Mouse (Mus musculus) midbrain, embryonic 11.5 days (tissue): ENCODE measurements around the gene Tmem150b. TPM values are rescaled to one million over a fixed set of nuclear protein-coding genes. Genes with fewer than 3 reads are reported as not detected.

Source experiments
- ATAC-seq: fragments of 200-750 bp; cut with Nextera tagmentation; 2 replicates; pipeline ENCODE4 v1.8.0; 2017; ENCODE audit warnings: moderate TSS enrichment, moderate library complexity; ENCODE audit not compliant: low FRiP score
- DNase-seq: peaks from one replicate; pipeline ENCODE4 v3.0.0; 2015; ENCODE audit warnings: low spot score; ENCODE audit errors: missing footprints
- H3K27ac ChIP-seq: fragments of 300-500 bp; sonication (generic); 2 replicates; pipeline ENCODE4 v1.5.1; 2014; ENCODE audit warnings: low read depth, low read length
- H3K27me3 ChIP-seq: fragments of 300-500 bp; sonication (generic); 2 replicates; pipeline ENCODE4 v1.6.1; 2014; ENCODE audit warnings: mild to moderate bottlenecking, low read length, moderate library complexity, mixed read lengths; ENCODE audit not compliant: control insufficient read depth, insufficient read depth
- H3K36me3 ChIP-seq: fragments of 300-500 bp; sonication (generic); 2 replicates; pipeline ENCODE4 v1.6.1; 2014; ENCODE audit warnings: mild to moderate bottlenecking, low read length, moderate library complexity, mixed read lengths; ENCODE audit not compliant: control insufficient read depth, insufficient read depth
- H3K4me1 ChIP-seq: fragments of 300-500 bp; sonication (generic); 2 replicates; pipeline ENCODE4 v1.6.1; 2014; ENCODE audit warnings: low read length; ENCODE audit not compliant: control insufficient read depth, insufficient read depth
- H3K4me2 ChIP-seq: fragments of 300-500 bp; sonication (generic); 2 replicates; pipeline ENCODE4 v1.6.1; 2014; ENCODE audit warnings: mild to moderate bottlenecking, moderate library complexity
- H3K4me3 ChIP-seq: fragments of 300-500 bp; sonication (generic); 2 replicates; pipeline ENCODE4 v1.5.1; 2014; ENCODE audit warnings: low read depth, low read length
- H3K9ac ChIP-seq: fragments of 300-500 bp; sonication (generic); 2 replicates; pipeline ENCODE4 v1.6.1; 2014; ENCODE audit warnings: low read length
- H3K9me3 ChIP-seq: fragments of 300-500 bp; sonication (generic); 2 replicates; pipeline ENCODE4 v1.6.1; 2016; ENCODE audit warnings: low read length; ENCODE audit not compliant: control insufficient read depth
- WGBS: fragments of 180-500 bp; shearing (Covaris S2); extraction: QIAGEN DNeasy Blood & Tissue Kit; methylation state at CpG from one replicate; pipeline ENCODE4 v1.1.7; 2014; 5-methylcytosine and 5-hydroxymethylcytosine counted together
- polyA plus RNA-seq: library from polyadenylated mRNA; unstranded; fragments of >200 nt; fragmentation: Nextera tagmentation; extraction: Ambion mirVana; gene quantifications from 2 replicates; pipeline ENCODE4 v1.2.1, GENCODE M21; 2014

The Tmem150b gene
- polyA plus RNA-seq, 1 experiment from 2014 or later = not detected

DNA sequence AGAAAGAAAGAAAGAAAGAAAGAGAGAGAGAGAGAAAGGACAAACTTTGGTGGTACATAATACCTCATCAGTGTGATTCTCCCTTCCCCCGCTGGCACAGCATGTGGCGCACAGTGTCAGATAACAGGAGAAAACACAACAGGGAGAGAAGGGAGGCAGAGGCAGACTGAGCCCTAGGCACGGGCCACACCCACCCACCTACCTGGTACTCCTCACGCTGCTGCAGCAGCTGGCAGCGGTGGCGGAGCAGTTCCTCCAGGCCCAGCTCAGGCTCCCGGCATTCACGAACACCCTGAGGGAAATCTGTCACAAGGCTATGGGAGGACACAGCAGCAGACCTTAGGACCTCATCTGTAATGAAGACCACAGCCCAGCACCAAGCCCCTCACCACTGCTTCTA, 61.9 kb downstream of the Tmem150b start:
- ATAC-seq = no peak
- H3K9me3 ChIP-seq = no peaks in the 10 kb centered on the region
- DNase-seq = no peak
- 73% methylated on average over 8 of the region's 8 CpGs for WGBS
- H3K36me3 ChIP-seq = peaks cover 3% of the 10 kb centered on the region; the same call in 1 of the 2 replicates
- no peak overlapping the region for H3K9ac ChIP-seq
- H3K27ac ChIP-seq = no peak overlapping the region
- no peak overlapping the region for H3K4me2 ChIP-seq
- peaks cover 10% of the 10 kb centered on the region for H3K4me1 ChIP-seq
- H3K27me3 ChIP-seq = no peaks in the 10 kb centered on the region
- H3K4me3 ChIP-seq = no peak overlapping the region

- Histone ChIP-seq H3K4me1 (peaks cover 23% of the 10 kb centered on the region), H3K27me3 (no peaks in the 10 kb centered on the region), H3K27ac (peak overlapping the region; percentile 91; the same call in 1 of the 2 replicates), H3K4me3 (peak overlapping the region; percentile 86), H3K9ac (peak overlapping the region; percentile 85), H3K36me3 (no peaks in the 10 kb centered on the region), H3K4me2 (peak overlapping the region; percentile 92), H3K9me3 (no peaks in the 10 kb centered on the region)
- ATAC-seq (no peak), DNase-seq (no peak)
- WGBS = 62% methylated on average over 3 of the region's 3 CpGs
Observed at GRCm38 (mm10) chr7:4659911-4660443, 65.1 kb downstream of the Tmem150b start.

GRCm38 (mm10) chr7:4658912-4659551, 66.0 kb downstream of the Tmem150b start, which contains the start of gene Ppp6r1:
TSS of gene Ppp6r1 (minus strand) at chr7:4659019.
- H3K4me2 ChIP-seq = peak within 1 kb of the TSS; percentile 92
- peak within 1 kb of the TSS; percentile 86 for H3K4me3 ChIP-seq
- peak within 1 kb of the TSS; percentile 91 for H3K27ac ChIP-seq
- peaks cover 23% of the 10 kb centered on the region for H3K4me1 ChIP-seq
- peak; percentile 99 for DNase-seq
- under 1% methylated on average over 54 of the region's 54 CpGs for WGBS
- no peaks in the 10 kb centered on the region for H3K9me3 ChIP-seq
- H3K36me3 ChIP-seq = no peaks in the 10 kb centered on the region
- peak; percentile 98 for ATAC-seq
- no peaks in the 10 kb centered on the region for H3K27me3 ChIP-seq
- peak within 1 kb of the TSS; percentile 85 for H3K9ac ChIP-seq

DNA sequence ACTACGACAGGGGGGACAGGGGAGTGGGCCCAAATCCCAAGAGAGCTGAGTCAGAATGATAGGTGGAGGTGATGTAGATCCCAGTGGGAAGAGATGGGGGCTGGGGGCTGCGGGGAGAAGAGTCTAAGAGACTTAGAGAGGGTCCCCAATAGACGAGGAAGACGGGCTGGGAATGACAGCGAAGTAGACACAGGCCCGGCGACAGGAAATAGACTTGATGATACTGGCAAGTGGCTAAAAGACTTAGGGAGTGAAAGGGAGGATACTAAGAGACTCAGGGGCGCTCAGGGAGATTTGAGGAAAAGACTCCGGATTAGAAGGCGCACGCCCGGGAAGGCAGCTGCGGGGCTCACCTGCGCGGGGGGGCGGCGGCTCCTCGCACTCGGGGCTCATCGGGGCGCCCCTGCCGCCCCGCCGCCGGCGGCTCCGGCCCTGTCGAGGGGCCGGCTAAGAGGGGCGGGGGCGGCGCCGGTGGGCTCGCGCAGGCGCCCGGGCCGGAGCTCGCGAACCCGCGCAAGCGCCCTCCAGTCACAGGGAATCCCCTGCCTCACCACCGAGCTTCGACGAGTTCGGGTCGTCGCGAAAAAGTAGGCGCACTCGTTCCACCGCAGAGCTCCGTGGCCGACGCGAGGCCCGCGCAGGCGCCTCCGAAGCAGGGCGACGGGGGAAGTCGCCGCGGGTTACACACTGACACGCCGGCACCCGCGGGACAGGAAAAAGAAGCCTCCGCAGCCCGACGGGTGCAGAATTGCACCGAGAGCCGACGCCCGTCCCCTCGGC, 66.7 kb downstream of the Tmem150b start:
- H3K9me3 ChIP-seq = no peaks in the 10 kb centered on the region
- H3K9ac ChIP-seq = peak overlapping the region; percentile 85
- H3K4me3 ChIP-seq = peak overlapping the region; percentile 86
- H3K36me3 ChIP-seq = no peaks in the 10 kb centered on the region
- H3K4me1 ChIP-seq = peaks cover 23% of the 10 kb centered on the region
- H3K27ac ChIP-seq = peak overlapping the region; percentile 91
- H3K4me2 ChIP-seq = peak overlapping the region; percentile 92
- peak; percentile 94 for DNase-seq
- ATAC-seq = peak; percentile 76
- no peaks in the 10 kb centered on the region for H3K27me3 ChIP-seq
- under 1% methylated on average over 77 of the region's 78 CpGs for WGBS

GRCm38 (mm10) chr7:4657521-4658127, 67.4 kb downstream of the Tmem150b start:
- 57% methylated on average over 9 of the region's 9 CpGs for WGBS
- Histone ChIP-seq H3K4me3 (peak overlapping the region; percentile 86), H3K4me1 (peaks cover 23% of the 10 kb centered on the region), H3K9me3 (no peaks in the 10 kb centered on the region), H3K27ac (no peak overlapping the region), H3K27me3 (no peaks in the 10 kb centered on the region), H3K4me2 (peak overlapping the region; percentile 92), H3K9ac (peak overlapping the region; percentile 85), H3K36me3 (no peaks in the 10 kb centered on the region)
- no peak for DNase-seq
- ATAC-seq = no peak

Other genes starting within 250 kb of the Tmem150b start
- 28.4 and 32.7 TPM in 2 replicates for gene Ppp1r12c, start 223.6 kb downstream of the Tmem150b start, polyA plus RNA-seq
- gene Tnnt1, start 208.9 kb downstream of the Tmem150b start, polyA plus RNA-seq = 6.6 and 8.1 TPM in 2 replicates
- gene Tnni3, start 201.0 kb downstream of the Tmem150b start, polyA plus RNA-seq = 0.97 and 1.7 TPM in 2 replicates
- 0.85 and 1.1 TPM in 2 replicates for gene Dnaaf3, start 192.8 kb downstream of the Tmem150b start, polyA plus RNA-seq
- 10.4 and 10.5 TPM in 2 replicates for gene Syt5, start 177.7 kb downstream of the Tmem150b start, polyA plus RNA-seq
- gene Ptprh, start 121.2 kb downstream of the Tmem150b start, polyA plus RNA-seq = not detected in 2 replicates
- gene Tmem86b, start 93.8 kb downstream of the Tmem150b start, polyA plus RNA-seq = 2.4 and 3.6 TPM in 2 replicates
- 4.4 and 6.1 TPM in 2 replicates for gene Ppp6r1, start 66.2 kb downstream of the Tmem150b start, polyA plus RNA-seq
- 111 and 113 TPM in 2 replicates for gene Hspbp1, start 40.2 kb downstream of the Tmem150b start, polyA plus RNA-seq
- gene Brsk1, start 34.6 kb downstream of the Tmem150b start, polyA plus RNA-seq = 2.3 and 3.2 TPM in 2 replicates
- gene Kmt5c, start 14.9 kb upstream of the Tmem150b start, polyA plus RNA-seq = 65.4 and 71.5 TPM in 2 replicates
- gene Cox6b2, start 27.8 kb upstream of the Tmem150b start, polyA plus RNA-seq = 34.5 and 36.6 TPM in 2 replicates
- gene Fam71e2, start 46.1 kb upstream of the Tmem150b start, polyA plus RNA-seq = not detected in 2 replicates
- gene Il11, start 57.6 kb upstream of the Tmem150b start, polyA plus RNA-seq = 0.07 TPM in 1 of 2 replicates, not detected in the other
- not detected in 2 replicates for gene Tmem190, start 57.7 kb upstream of the Tmem150b start, polyA plus RNA-seq
- gene Tmem238, start 64.4 kb upstream of the Tmem150b start, polyA plus RNA-seq = 1.3 and 1.4 TPM in 2 replicates
- 203 and 211 TPM in 2 replicates for gene Rpl28, start 67.6 kb upstream of the Tmem150b start, polyA plus RNA-seq
- gene Ube2s, start 87.3 kb upstream of the Tmem150b start, polyA plus RNA-seq = 392 and 412 TPM in 2 replicates
- gene Shisa7, start 119.4 kb upstream of the Tmem150b start, polyA plus RNA-seq = 1.9 and 2.4 TPM in 2 replicates
- gene Isoc2b, start 145.0 kb upstream of the Tmem150b start, polyA plus RNA-seq = 2.6 and 4.6 TPM in 2 replicates
- gene Isoc2a, start 151.9 kb upstream of the Tmem150b start, polyA plus RNA-seq = 0.63 and 0.78 TPM in 2 replicates
- gene Gm36210, start 181.3 kb upstream of the Tmem150b start, polyA plus RNA-seq = 0.12 TPM in 1 of 2 replicates, not detected in the other
- gene Zfp628, start 190.0 kb upstream of the Tmem150b start, polyA plus RNA-seq = 3.5 and 3.8 TPM in 2 replicates
- 8.0 and 10.4 TPM in 2 replicates for gene Nat14, start 196.8 kb upstream of the Tmem150b start, polyA plus RNA-seq
- 1.0 and 1.6 TPM in 2 replicates for gene Ssc5d, start 200.5 kb upstream of the Tmem150b start, polyA plus RNA-seq
- gene Sbk2, start 239.2 kb upstream of the Tmem150b start, polyA plus RNA-seq = not detected in 2 replicates
- not detected in 2 replicates for gene Sbk3, start 245.9 kb upstream of the Tmem150b start, polyA plus RNA-seq